Mouse (Mus musculus): Measurements from ENCODE around the gene Shc3. TPM values are rescaled to one million over a fixed set of nuclear protein-coding genes. Genes with fewer than 3 reads are reported as not detected.

Shc3 gene
- total and polyA plus RNA-seq, 3 experiments: not detected

GRCm38 (mm10) chr13:51508836-51509235, 60.4 kb downstream of the Shc3 start:
- H3K4me1 ChIP-seq (ENCODE audit: control insufficient read depth in 1 of 2, insufficient read depth in 2 of 2, low read length in 2 of 2): no peaks in the 10 kb centered on the region
- no peaks in the 10 kb centered on the region for H3K9me3 ChIP-seq (replicated peaks; ENCODE audit: insufficient read depth, low read length)
- no peaks in the 10 kb centered on the region for H3K79me2 ChIP-seq (ENCODE audit: control insufficient read depth, insufficient read depth, low read length, poor library complexity)
- no peaks in the 10 kb centered on the region for H3K36me3 ChIP-seq (ENCODE audit: control insufficient read depth in 1 of 2, insufficient read depth in 2 of 2, low read length in 2 of 2)
- no peaks in the 10 kb centered on the region for H3K27me3 ChIP-seq (ENCODE audit: control insufficient read depth in 1 of 2, insufficient read depth in 2 of 2, low read length in 2 of 2)
- no peak overlapping the region for H3K27ac ChIP-seq (ENCODE audit: control insufficient read depth, low read depth, low read length)
- H3K4me3 ChIP-seq (ENCODE audit: control insufficient read depth in 1 of 2, insufficient read depth in 1 of 2, low read depth in 2 of 2, low read length in 2 of 2): no peak overlapping the region
- DNase-seq (ENCODE audit: low read depth, low spot score): no peak
- TF ChIP-seq MEF2A (IDR thresholded peaks at IDR 0.05; ENCODE audit: extremely low read depth, insufficient replicate concordance, low read depth, low read length, poor library complexity, severe bottlenecking): no peak
- H3K9ac ChIP-seq (ENCODE audit: control insufficient read depth, low read depth, low read length, poor library complexity, severe bottlenecking): no peak overlapping the region

GRCm38 (mm10) chr13:51505711-51506110, 63.5 kb downstream of the Shc3 start:
- H3K27me3 ChIP-seq (ENCODE audit: control insufficient read depth in 1 of 2, insufficient read depth in 2 of 2, low read length in 2 of 2): no peaks in the 10 kb centered on the region
- no peak for TF ChIP-seq USF2 (IDR thresholded peaks at IDR 0.05; ENCODE audit: borderline replicate concordance in 1 of 2, insufficient read depth in 1 of 2, low read depth in 1 of 2, low read length in 2 of 2)
- TF ChIP-seq UBTF (IDR thresholded peaks at IDR 0.05; ENCODE audit: borderline replicate concordance, insufficient read depth, low read depth, low read length): no peak
- no peak for TF ChIP-seq HCFC1 (IDR thresholded peaks at IDR 0.05; ENCODE audit: low read depth, low read length)
- no peak for TF ChIP-seq KAT2A (conservative IDR thresholded peaks at IDR 0.05; ENCODE audit: low read depth, low read length)
- no peak for TF ChIP-seq CHD1 (IDR thresholded peaks at IDR 0.05; ENCODE audit: low read depth, low read length)
- no peak for TF ChIP-seq MXI1 (IDR thresholded peaks at IDR 0.05; ENCODE audit: low read depth, low read length)

GRCm38 (mm10) chr13:51499769-51500168, 69.5 kb downstream of the Shc3 start:
- Histone ChIP-seq H3K9me3 (replicated peaks; ENCODE audit: insufficient read depth, low read length) (no peaks in the 10 kb centered on the region), H3K27ac (ENCODE audit: control insufficient read depth, low read depth, low read length) (no peak overlapping the region), H3K27me3 (ENCODE audit: control insufficient read depth in 1 of 2, insufficient read depth in 2 of 2, low read length in 2 of 2) (no peaks in the 10 kb centered on the region), H3K79me2 (ENCODE audit: control insufficient read depth, insufficient read depth, low read length, poor library complexity) (no peaks in the 10 kb centered on the region), H3K36me3 (ENCODE audit: control insufficient read depth in 1 of 2, insufficient read depth in 2 of 2, low read length in 2 of 2) (no peaks in the 10 kb centered on the region), H3K4me3 (ENCODE audit: control insufficient read depth in 1 of 2, insufficient read depth in 1 of 2, low read depth in 2 of 2, low read length in 2 of 2) (no peak overlapping the region), H3K9ac (ENCODE audit: control insufficient read depth, low read depth, low read length, poor library complexity, severe bottlenecking) (no peak overlapping the region), H3K4me1 (ENCODE audit: control insufficient read depth in 1 of 2, insufficient read depth in 2 of 2, low read length in 2 of 2) (no peaks in the 10 kb centered on the region)
- no peak for DNase-seq (ENCODE audit: low read depth, low spot score)
- no peak for TF ChIP-seq CHD1 (IDR thresholded peaks at IDR 0.05; ENCODE audit: low read depth, low read length)
- no peak for TF ChIP-seq JUND (IDR thresholded peaks at IDR 0.05; ENCODE audit: low read depth, low read length)
- TF ChIP-seq USF1 (IDR thresholded peaks at IDR 0.05; ENCODE audit: low read depth, low read length): no peak
- TF ChIP-seq CTCF (IDR thresholded peaks at IDR 0.05 in 2 of 3, conservative IDR thresholded peaks at IDR 0.05 in 1 of 3; ENCODE audit: control insufficient read depth in 1 of 3, insufficient read depth in 1 of 3, low read depth in 2 of 3, low read length in 3 of 3, poor library complexity in 1 of 3, severe bottlenecking in 1 of 3): no peak
- TF ChIP-seq RCOR1 (IDR thresholded peaks at IDR 0.05; ENCODE audit: low read depth, low read length): no peak
- TF ChIP-seq POLR2AphosphoS5 (IDR thresholded peaks at IDR 0.05; ENCODE audit: borderline replicate concordance, low read depth, low read length): no peak

More at GRCm38 (mm10) chr13:51505711-51506110, 63.5 kb downstream of the Shc3 start:
- no peak overlapping the region for H3K9ac ChIP-seq (ENCODE audit: control insufficient read depth, low read depth, low read length, poor library complexity, severe bottlenecking)
- no peaks in the 10 kb centered on the region for H3K36me3 ChIP-seq (ENCODE audit: control insufficient read depth in 1 of 2, insufficient read depth in 2 of 2, low read length in 2 of 2)
- no peak overlapping the region for H3K27ac ChIP-seq (ENCODE audit: control insufficient read depth, low read depth, low read length)
- no peaks in the 10 kb centered on the region for H3K4me1 ChIP-seq (ENCODE audit: control insufficient read depth in 1 of 2, insufficient read depth in 2 of 2, low read length in 2 of 2)
- no peaks in the 10 kb centered on the region for H3K79me2 ChIP-seq (ENCODE audit: control insufficient read depth, insufficient read depth, low read length, poor library complexity)
- no peak for DNase-seq (ENCODE audit: low read depth, low spot score)
- H3K4me3 ChIP-seq (ENCODE audit: control insufficient read depth in 1 of 2, insufficient read depth in 1 of 2, low read depth in 2 of 2, low read length in 2 of 2): no peak overlapping the region
- no peaks in the 10 kb centered on the region for H3K9me3 ChIP-seq (replicated peaks; ENCODE audit: insufficient read depth, low read length)
